ENCODE assay signal across 12 mouse cellular contexts in the genomic region with DNA sequence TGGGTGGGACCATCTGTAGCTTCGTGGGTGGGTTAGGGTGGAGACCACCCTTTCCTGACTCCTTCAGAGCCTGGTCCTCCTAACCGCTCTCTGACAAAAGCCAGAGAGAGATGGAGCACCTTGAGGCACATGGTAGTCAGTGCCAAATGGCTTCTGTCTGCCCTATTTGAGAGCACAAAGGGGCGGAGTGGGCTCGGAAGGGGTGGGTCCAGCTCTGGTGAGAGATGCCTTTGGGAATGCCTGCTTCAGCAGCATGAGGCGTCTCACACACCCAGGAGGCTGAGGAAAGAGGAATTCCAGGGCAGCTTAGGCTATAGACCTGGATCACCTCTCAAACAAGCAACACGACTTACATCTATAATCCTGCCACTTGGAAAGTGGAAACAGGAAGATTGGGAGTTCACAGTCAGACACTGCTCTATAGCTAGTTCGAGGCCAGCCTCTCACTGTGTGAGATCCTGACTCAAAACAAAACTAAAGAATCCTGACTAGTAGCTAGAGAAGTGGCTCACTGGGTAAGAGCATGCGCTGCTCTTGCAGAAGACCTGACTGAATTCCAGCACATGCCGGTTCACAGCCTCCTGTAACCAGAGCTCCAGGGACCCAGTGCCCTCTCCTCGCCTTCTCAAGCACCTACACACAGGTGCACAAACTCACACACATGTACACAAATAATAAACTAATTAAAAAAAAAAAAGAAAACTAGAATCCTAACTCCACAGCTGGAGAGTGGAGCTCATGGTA. TPM values are rescaled to one million over a fixed set of nuclear protein-coding genes. Genes with fewer than 3 reads are reported as not detected.
DNase-seq lines count a peak whose midpoint lies in the region; ATAC-seq lines count a peak whose summit lies in the region.
"Had no signal": no experiment of that assay in that cellular context is flagged by ENCODE, and none has a peak within 500 bp of the region (broad histone marks: within the 10 kb centered on the region; RNA-seq: fewer than 3 reads in every experiment).

No protein-coding gene starts in this region.

- H3K27me3 ChIP-seq in lung, embryonic 16.5 days (ENCODE audit: control insufficient read depth, insufficient read depth, low read depth, low read length): no peaks in the 10 kb centered on the region
- no peaks in the 10 kb centered on the region for H3K27me3 ChIP-seq in hindbrain, embryonic 12.5 days
- H3K27me3 ChIP-seq in neural tube, embryonic 13.5 days: no peaks in the 10 kb centered on the region
- H3K27me3 ChIP-seq: limb, embryonic 12.5 days; Patski had no signal

- DNase-seq in cerebellum, adult 11-12 months: peak; percentile 66
- no peak for DNase-seq in cerebellum, adult 18-20 months
- no peak for DNase-seq in lung, postnatal 25 days (ENCODE audit: low spot score)
- DNase-seq in frontal cortex, postnatal 25 days (ENCODE audit: low spot score in 2 of 2): no peak
- DNase-seq in frontal cortex, postnatal 10 days (ENCODE audit: low spot score in 2 of 2): no peak
- DNase-seq: lung, adult 2 months had no signal

- no peaks in the 10 kb centered on the region for H3K36me3 ChIP-seq in lung, embryonic 16.5 days (ENCODE audit: control insufficient read depth, insufficient read depth, low read length)
- H3K36me3 ChIP-seq in hindbrain, embryonic 12.5 days: peaks cover 22% of the 10 kb centered on the region
- H3K36me3 ChIP-seq in neural tube, embryonic 13.5 days: peaks cover 41% of the 10 kb centered on the region
- H3K36me3 ChIP-seq: limb, embryonic 12.5 days had no signal

- no peak overlapping the region for H3K4me2 ChIP-seq in lung, embryonic 16.5 days (ENCODE audit: low read depth, low read length)
- no peak overlapping the region for H3K4me2 ChIP-seq in hindbrain, embryonic 12.5 days (replicated peaks)
- no peak overlapping the region for H3K4me2 ChIP-seq in neural tube, embryonic 13.5 days
- H3K4me2 ChIP-seq: limb, embryonic 12.5 days had no signal

- no peaks in the 10 kb centered on the region for H3K9me3 ChIP-seq in lung, embryonic 16.5 days (ENCODE audit: control insufficient read depth, low read length)
- no peaks in the 10 kb centered on the region for H3K9me3 ChIP-seq in hindbrain, embryonic 12.5 days (replicated peaks)
- H3K9me3 ChIP-seq in neural tube, embryonic 13.5 days: no peaks in the 10 kb centered on the region
- H3K9me3 ChIP-seq: limb, embryonic 12.5 days had no signal

- peaks cover 29% of the 10 kb centered on the region for H3K4me1 ChIP-seq in lung, embryonic 16.5 days (replicated peaks; ENCODE audit: control insufficient read depth, insufficient read depth, low read length)
- peaks cover 41% of the 10 kb centered on the region for H3K4me1 ChIP-seq in hindbrain, embryonic 12.5 days
- H3K4me1 ChIP-seq in neural tube, embryonic 13.5 days (replicated peaks): peaks cover 39% of the 10 kb centered on the region

- H3K4me3 ChIP-seq in lung, embryonic 16.5 days (ENCODE audit: low read length): no peak overlapping the region
- H3K4me3 ChIP-seq in hindbrain, embryonic 12.5 days: no peak overlapping the region
- H3K4me3 ChIP-seq in neural tube, embryonic 13.5 days: no peak overlapping the region
- H3K4me3 ChIP-seq: limb, embryonic 12.5 days had no signal

- H3K27ac ChIP-seq in lung, embryonic 16.5 days (ENCODE audit: low read length): no peak overlapping the region
- H3K27ac ChIP-seq in hindbrain, embryonic 12.5 days: peak overlapping the region; percentile 93
- H3K27ac ChIP-seq in neural tube, embryonic 13.5 days (replicated peaks): peak overlapping the region; percentile 88

- no peak for ATAC-seq in lung, embryonic 16.5 days (ENCODE audit: low read depth)
- ATAC-seq in hindbrain, embryonic 12.5 days (ENCODE audit: low FRiP score): no peak
- no peak for ATAC-seq in neural tube, embryonic 13.5 days (ENCODE audit: low read depth)
- ATAC-seq: intestine, embryonic 16.5 days; Patski had no signal

- WGBS in lung, embryonic 16.5 days: 36% methylated on average over 10 of the region's 10 CpGs
- WGBS in hindbrain, embryonic 12.5 days: 51% methylated on average over 10 of the region's 10 CpGs
- WGBS in neural tube, embryonic 13.5 days: 51% methylated on average over 10 of the region's 10 CpGs

- peak overlapping the region; percentile 23; the same call in 1 of the 2 replicates for H3K9ac ChIP-seq in lung, embryonic 16.5 days (ENCODE audit: low read length)
- H3K9ac ChIP-seq in hindbrain, embryonic 12.5 days: no peak overlapping the region
- H3K9ac ChIP-seq in neural tube, embryonic 13.5 days: peak overlapping the region; percentile 63

RNA-seq across cellular contexts. Expression of a gene that starts 28.6 kb away (rescaled TPM):
- 83.2 and 87.4 TPM in 2 replicates for polyA plus RNA-seq in lung, embryonic 16.5 days (2015; fragmentation: Nextera tagmentation; extraction: Ambion mirVana)
- polyA plus RNA-seq in hindbrain, embryonic 12.5 days (2016; fragmentation: Nextera tagmentation; extraction: Ambion mirVana): 62.5 and 64.8 TPM in 2 replicates
- polyA plus RNA-seq in neural tube, embryonic 13.5 days (2015; fragmentation: Nextera tagmentation; extraction: Ambion mirVana): 32.5 and 37.7 TPM in 2 replicates

RNA-seq across cellular contexts. Expression of a gene that starts 52.1 kb away (rescaled TPM):
- polyA plus RNA-seq in lung, embryonic 16.5 days (2015; fragmentation: Nextera tagmentation; extraction: Ambion mirVana): 54.7 and 58.8 TPM in 2 replicates
- 51.2 and 55.9 TPM in 2 replicates for polyA plus RNA-seq in hindbrain, embryonic 12.5 days (2016; fragmentation: Nextera tagmentation; extraction: Ambion mirVana)
- polyA plus RNA-seq in neural tube, embryonic 13.5 days (2015; fragmentation: Nextera tagmentation; extraction: Ambion mirVana): 53.6 and 55.5 TPM in 2 replicates

RNA-seq across cellular contexts. Expression of a gene that starts 53.6 kb away (rescaled TPM):
- 16.9 and 19.5 TPM in 2 replicates for polyA plus RNA-seq in lung, embryonic 16.5 days (2015; fragmentation: Nextera tagmentation; extraction: Ambion mirVana)
- 20.9 and 21.3 TPM in 2 replicates for polyA plus RNA-seq in hindbrain, embryonic 12.5 days (2016; fragmentation: Nextera tagmentation; extraction: Ambion mirVana)
- 14.1 and 15.1 TPM in 2 replicates for polyA plus RNA-seq in neural tube, embryonic 13.5 days (2015; fragmentation: Nextera tagmentation; extraction: Ambion mirVana)
